Mouse (Mus musculus) kidney, adult 8-10 months (tissue): Measurements from ENCODE around the gene Grid2.

Experiments
- DNase-seq, 2 experiments: peaks; one replicate each; pipeline ENCODE4 v3.0.0; 2022

Grid2 gene

DNA sequence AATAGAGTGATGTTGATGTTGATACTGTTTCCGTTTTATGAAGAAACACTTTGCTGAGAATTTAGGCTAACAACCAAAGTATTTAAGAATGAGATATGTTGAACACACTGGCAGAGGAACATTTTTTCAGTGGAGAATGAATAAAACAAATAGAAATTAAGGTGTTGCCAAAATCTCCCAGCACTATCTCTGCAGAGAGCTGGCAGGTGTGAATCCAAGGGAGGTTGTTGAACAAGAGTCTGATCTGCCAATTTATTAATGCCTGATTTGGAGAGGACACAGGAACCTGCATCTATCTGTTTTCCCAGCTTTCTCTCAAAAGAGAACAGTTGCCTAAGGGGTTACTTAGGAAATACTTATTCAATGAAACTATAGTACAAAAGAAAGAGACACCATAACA lies 822.2 kb downstream of the Grid2 start:
- no peak for DNase-seq

DNA sequence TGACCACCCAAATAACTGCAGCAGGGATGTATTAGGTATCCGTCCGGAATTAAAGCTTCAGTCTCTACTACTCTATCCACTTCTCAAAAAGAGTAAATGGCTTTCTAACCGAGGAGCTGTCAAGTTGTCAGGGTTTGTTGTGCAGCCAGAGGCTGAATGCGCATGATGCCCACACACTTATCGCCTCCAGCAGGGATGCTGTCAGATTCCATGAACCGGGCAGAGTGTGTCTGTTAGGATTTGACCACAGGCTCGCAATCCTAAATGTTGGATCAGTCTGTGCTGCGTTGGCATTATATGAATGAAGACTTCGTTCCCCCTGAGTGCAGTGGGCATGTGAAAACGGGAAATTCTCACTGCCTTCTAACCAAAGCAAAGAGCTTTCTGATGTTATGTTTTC lies 843.0 kb downstream of the Grid2 start:
- DNase-seq: no peak

DNA sequence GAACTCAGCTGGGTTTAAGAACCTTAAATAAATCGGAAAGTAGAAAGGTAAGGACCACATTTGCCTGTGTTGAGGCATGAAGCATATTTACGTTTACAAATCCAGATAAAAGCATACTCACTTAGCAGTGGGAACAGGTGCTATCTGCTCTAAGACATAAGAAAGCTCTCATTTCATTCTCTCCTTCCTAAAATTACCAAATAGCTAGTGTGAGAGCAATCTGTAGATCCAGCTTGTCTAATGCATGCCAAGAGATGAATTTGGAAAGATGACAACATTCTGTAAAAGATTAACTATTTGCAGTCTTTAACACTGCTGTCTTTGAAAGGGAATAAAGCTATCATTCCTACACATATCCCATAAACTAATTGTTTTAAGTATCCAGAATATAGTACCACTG lies 858.9 kb downstream of the Grid2 start:
- no peak for DNase-seq

DNA sequence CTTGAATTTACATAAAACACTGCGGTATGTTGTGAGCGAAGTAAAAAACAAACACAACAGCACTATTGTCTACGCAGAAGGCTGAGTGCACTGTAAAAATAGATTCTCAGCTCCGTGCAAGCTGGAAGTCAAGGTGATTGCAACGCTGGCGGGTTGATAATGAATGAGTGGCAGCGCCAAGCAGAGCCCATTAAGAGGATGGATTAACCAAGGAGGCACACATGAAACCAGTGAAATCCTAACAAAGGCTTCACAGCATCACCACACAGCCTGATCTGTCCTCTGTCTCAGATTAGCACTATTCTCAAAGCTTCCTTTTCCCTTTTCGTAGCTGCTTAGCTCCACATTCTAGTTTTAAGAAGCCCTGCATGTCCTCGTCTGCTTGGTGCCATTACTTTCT lies 880.6 kb downstream of the Grid2 start:
- DNase-seq: no peak

DNA sequence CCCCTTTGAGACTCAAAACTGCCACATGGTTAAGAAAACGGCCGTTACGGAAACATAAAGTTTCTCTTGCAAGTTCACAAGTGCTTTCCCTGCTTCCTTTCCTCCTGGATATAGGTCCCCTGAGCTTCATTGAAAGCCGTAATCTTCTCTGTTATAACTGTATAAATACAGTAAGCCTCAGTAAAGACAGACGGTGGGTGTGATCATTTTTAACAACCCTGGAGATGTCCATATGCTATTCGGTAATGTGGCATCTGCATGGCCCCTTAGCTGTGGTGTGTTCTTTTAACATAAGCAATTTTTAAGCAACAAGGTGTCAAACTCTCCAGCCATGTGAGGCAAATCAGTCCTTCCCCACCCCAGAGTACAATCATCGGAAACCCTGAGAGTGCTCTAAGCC lies 892.9 kb downstream of the Grid2 start:
- no peak for DNase-seq

DNA sequence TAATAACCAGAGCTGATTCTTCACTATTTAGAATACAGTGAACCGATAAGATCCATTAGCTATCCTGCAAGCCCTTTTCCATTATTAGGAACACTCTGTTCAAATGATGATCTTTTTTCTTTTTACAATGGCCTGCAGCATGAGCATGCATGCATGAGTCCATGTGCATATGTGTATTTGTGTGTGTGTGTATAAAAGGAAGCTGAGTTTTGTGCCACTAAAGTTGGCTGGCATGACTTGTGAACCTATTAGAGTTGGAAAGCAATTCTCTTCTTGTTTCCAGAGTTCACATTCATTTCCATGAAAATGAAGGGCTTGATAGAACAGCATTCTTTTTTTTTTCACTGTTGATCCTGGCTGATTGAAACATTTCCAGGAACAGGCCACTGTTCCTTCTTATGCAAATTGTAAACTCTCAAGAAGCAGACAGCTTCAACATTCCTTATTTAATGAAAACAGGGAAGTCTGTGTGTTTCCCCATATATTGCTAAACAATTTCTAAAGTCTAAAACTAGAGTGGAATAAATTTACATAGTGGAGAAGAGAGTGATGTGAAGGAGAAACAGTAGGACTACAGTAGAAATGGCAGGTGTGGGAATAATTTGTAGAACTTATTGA lies 919.4 kb downstream of the Grid2 start:
- DNase-seq: no peak

DNA sequence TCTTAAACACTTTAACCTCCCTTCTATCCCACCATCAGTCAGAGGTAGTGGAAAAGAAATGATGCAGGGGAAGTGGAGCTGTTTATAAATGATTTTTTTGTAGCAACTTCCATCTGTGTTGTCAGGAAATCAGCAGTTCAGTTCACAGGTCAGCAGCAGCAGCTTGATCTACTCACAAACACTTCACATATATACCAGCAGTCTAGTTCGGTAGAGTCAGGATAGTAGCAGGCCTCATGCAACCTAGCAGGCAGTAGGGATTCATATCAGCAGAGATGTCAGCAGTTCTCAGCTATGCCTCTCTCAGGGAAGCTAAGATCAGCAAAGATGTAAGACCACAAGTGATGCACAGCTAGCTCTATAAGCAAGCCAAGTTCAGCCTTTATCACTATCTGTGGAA lies 938.0 kb downstream of the Grid2 start:
- no peak for DNase-seq

DNA sequence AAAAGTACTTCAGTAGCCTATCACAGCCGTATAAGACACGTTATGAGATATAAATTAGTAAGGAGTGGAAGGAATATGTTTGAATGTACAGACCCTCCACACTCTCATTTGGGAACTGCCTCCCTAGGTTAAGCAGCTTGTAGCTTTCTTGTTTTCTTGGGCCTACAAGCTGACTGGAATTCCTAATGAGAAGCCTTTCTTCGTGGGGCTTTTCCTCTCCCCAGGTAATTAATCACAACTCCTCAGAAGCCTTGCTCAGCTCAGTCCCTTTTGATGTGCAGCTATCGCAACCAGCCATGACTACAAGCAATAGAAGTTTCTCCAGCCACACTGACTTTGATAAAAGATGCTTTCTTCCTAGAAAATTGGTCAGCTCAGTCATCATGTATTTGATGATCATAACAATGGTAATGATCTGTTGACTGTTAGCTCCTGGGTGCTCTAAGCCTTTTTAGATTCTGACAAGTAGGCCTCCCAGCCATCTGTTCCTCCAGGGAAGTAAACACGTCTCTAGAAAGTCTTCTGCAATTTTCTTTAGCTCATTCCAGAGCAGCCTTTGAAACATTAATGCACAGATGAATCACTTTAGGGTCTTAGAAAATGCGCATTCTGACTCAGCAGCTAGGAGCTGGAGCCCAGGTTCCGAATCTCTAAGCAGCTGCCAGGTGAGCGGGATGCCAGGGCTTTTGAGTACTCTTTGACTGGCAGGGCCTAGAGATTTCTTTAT lies 946.9 kb downstream of the Grid2 start:
- DNase-seq: no peak

DNA sequence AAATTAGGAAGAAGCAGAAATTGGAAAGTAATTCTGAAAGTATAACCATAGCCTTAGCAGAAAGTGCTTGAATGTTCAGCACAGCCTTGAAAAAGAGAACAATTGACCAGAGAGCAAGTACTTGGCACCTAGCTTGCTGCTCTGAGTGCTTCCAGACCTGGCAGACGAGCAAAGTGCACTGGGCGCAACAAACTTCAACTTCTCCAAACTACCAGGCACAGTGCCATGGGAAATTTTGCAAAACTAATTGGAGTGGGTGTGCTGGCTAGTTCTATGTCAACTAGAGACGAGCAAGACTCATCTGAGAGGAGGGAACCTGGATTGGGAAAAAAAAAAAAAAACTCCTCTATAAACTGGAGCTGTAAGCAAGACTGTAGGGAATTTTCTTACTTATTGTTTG lies 980.7 kb downstream of the Grid2 start:
- DNase-seq: peak; percentile 11 to 29

DNA sequence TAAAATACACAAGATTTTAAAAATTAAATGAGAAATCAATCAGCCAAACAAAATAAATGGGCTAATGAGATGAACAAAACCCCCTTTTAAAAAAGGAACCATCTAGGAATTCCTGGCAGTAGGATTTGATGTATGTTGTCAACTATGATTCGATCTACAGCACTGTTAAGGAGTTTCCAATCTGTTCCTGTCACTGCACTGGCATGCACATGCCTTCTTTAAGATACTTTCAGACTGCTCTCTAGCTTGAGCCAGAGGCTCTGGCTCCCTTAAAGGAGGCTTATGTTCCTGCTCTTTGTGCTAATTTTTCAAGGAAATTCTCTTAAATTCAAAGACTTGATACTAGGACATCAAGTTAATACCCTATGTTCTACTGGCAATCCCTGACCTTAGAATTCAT lies 984.9 kb downstream of the Grid2 start:
- no peak for DNase-seq

DNA sequence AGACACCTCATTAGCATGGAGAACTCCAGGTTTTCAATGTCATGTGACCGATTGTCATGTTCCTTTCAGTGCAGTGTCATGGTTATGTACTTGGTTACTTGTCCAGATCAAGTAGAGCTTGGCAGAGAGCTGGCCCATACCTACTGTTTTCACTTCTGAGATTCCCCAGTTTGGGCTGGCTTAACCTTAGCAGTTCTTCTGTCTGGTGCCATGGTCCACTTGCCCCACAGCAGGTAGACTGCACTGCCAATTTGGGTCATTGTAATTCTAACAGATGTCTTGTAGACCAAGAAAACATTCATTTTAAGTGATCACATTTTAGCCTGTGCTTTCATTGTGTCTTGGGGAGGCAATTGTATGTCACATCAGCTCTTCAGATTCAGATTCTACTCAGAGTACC lies 990.3 kb downstream of the Grid2 start:
- no peak for DNase-seq

DNA sequence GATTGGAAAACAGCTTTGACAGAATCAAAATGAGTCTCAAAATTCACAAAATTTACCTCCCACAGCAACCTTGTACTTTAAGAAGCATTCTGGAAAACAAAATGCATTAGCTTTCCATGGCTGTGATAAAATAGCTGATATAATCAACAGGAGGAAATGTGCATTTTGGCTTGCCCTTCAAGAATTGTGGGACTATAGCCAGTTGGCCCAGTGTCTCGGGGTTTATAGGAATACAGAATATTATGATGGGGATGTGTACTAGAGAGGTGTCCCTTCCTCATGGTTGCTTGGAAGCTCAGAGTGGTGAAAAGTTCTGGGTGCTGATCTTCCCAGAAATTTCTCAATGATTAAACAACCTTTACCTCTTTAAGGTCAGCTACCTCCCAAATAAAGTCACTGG lies 995.4 kb downstream of the Grid2 start:
- DNase-seq: no peak

DNA sequence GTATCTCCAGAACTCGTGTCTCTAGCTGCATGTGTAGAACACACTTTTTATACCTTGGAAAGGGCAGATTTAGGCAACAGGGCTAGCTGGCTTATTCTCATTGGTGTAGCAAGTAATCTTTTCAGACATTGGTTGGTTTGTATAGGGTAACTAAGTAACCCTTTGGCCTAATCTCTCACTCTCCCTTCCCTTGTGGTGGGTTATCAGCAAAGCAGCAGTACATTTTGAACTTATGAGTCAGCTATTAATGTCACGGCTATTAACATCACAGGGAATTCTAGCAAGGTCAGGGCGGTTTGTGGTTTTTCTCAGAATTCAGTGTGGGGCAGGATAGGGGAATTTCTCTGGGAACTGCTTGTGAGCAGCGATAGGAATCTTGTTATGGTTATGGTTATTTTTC lies 1007.8 kb downstream of the Grid2 start:
- DNase-seq: no peak

DNA sequence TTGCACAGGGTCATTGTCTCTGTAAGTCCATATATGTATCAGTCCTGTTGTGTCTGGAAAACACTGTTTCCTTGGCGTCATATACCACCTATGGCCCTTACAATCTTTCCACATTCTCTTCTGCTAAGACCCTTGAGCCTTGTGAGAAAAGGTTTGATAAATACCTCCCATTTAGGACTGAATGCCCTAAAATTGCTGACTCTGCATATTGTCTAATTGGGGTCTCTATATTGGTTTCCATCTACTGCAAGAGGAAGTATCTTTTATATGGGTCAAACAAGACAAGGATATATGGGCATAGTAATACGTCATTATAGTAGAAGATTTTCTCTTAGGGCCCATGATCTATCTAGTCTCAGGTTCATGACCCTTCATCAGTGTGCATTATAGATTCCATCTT lies 1008.5 kb downstream of the Grid2 start:
- no peak for DNase-seq

DNA sequence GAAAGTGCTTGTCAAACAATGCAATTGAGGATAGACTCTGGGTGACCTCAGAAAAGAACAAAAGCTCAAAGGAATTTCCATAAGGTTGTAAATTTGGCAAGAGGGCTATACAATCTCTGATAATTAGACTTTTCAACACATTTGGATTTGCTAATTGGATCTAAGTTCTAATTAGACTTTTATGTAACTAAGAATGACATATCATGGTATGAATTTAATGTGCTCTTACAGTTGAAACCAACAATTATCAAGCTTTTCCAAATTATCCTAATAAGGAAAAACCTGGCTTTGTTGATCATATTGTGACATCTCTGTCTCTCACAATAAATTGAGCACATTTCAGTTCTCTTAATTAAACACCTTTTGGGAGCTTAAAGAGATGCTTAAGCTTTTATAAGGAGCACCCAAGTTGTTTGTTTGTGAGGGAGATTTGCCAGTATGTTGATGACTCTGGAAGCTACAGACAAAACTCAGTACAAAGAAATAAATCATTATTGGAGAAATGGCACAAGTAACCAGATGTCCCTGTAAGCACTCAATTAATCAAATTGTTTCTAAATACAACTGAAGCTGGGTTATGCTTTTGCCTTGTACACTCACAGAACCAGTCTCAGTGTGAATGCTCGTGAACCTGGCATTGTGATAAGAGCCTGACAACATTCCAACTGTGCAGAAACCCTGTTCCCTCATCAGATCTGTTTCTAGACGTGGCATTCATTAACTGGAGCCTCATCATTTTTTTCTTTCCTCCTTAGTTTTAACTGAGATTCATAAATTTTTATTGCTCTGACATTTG lies 1018.8 kb downstream of the Grid2 start:
- no peak for DNase-seq

DNA sequence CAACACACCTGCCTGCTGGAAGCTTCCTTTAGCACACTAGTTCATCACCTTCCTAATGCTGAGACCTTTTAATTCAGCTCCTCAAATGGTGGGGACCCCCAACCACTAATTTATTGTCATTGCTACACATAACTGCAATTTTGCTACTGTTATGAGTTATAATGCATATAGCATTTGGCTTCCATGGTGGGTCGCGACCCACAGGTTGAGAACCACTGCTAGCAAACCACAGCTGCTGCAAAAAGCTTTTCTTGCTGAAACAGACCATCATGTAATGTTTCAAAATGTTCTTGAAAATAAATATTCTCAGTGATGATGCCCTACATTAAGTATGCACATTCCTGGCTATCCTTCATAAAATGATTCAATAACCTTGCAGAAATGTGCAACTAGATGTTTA lies 1024.3 kb downstream of the Grid2 start:
- no peak for DNase-seq

DNA sequence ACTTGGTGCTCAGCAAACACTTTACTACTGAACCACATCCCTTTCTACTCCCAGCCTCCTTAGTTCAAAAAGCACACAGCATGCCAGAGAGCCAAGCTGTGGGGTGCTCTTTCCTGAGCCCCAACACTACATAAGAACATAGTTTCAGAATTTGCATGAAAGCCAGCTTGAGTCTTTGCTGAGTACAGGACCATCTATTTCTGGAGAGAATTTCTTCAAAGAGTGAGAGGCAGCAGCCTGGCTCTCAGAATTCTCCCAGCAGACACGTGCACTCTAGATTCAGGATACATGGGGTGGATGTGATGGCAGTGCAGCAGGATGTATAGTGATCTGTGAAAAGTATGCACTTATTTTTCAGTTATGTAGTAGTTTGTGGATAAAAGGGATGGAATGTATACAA lies 1038.1 kb downstream of the Grid2 start:
- no peak for DNase-seq

DNA sequence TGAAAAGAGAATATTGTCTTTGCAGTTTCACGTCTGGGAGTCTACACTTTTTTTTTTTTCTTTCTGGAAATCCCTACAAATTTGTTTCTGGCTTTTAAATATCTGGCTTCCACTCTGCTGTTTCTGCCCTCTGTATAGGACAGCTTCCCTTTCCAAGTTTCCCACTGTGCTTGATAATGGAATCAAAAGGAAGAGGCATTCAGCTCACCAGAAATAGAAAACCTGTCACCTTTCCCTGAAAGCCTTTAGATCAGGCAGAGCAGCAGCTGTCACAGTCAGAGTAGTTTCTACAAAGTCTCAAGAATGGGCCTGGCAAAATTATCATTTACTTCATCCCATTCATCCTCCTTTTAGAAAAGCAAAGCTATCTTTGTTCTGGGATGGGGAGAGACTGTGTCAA lies 1042.0 kb downstream of the Grid2 start:
- no peak for DNase-seq

DNA sequence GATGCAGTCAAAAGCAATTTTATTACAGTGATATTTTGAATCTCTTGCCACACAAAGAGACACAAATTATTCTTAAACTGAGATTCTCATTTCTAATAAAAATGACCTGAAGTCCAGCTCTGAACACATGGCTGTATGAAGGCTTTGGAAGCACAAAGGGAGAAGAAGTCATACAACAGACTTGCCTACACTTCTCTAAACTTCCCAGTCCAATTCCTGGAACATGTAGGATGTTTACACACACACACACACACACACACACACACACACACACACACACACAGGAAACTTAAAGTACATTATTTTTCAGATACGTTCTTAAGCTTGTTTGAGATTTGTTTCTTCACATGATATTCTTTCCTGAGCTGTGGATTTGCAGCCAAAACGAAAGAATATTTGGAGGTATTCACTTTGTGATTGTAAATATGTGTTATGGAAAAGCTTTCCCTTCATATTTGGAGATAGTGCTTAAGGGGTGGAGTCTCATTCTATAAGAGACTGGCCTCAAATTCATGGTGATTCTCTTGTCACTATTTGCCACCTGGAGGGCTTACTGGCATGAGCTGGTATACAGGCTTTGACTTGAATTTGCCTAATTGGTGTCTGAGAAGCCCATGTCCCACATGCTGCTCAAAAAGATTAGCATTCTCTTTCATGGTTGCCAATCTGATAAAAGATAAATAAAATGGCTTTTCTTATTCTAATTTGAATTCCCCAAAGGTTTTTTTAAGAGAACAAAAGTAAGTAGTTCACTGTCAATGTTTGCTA lies 1049.2 kb downstream of the Grid2 start:
- DNase-seq: no peak

DNA sequence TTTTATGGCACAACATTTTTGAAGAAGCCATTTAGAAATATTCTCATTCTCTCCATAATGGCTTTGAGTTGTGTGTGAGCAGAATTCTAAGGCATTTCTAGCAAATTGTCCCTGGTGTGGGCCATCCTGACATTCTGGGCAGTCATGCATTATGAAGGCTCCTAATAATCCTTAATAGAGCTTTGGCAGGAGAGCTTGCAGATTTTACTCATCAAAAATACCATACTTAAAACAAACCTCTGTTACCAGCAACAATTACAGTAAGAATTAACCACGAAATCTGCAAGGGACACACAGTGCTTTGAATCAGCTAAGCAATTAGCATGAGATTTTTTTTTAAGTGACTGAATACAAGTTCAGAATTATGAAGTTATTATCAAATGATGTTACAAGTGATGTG lies 1053.0 kb downstream of the Grid2 start:
- no peak for DNase-seq

DNA sequence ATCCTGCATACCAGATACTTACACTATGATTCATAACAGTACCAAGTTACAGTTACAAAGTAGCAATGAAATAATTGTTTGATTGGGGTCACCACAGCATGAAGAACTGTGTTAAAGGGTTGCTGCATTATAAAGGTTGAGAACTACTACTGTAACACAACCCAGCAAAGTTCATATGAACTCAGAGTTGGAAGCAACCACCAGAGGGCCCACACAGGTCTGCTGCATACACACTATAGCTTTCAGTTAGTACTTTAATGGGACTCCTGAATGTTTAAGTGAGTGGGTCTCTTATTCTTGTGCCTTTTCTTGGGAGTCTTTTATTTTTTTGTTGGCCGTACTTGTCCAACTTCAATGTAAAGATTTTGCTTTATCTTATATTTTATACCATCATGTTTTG lies 1057.5 kb downstream of the Grid2 start:
- peak in 1 of 2 experiments; percentile 1 for DNase-seq

DNA sequence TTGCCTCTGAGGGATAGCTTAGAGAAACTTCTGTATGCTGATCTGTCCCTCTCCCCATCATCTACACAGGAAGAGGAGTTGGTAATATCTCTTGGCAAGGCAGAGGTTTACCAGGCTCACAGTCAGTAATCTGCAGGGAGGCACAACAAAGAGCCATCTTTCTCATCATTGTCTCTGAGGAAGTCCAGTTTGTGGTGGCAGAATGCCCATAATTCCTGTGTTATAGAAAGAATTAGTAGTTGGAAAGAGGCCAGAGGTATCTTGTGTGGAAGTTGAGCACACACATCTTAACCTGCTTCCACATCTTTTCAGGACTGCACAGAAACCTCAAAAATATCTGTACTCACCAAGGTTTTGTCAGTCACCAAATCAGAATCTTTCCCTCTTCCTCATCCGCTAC lies 1071.3 kb downstream of the Grid2 start:
- no peak for DNase-seq

DNA sequence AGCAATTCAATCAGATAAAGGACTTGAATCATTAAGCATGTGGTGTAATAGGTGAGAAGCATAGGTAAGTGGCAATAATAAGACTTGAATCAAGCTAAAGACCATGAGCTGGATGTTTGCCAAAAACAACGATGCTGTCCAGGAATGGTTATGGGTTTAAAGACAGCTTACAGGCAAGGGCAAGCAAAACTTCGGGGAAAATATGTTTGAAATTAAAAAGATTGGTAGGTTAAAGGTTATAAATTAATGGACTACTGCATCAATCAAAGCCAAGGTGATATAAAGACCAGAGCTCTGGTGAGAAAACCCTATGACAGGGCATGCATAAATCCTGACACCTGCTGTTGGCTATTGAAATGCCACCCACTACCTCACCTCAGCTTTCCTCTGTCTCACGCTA lies 1072.2 kb downstream of the Grid2 start:
- no peak for DNase-seq
